Mouse (Mus musculus): ENCODE data around the gene Stum. TPM values are rescaled to one million over a fixed set of nuclear protein-coding genes. Genes with fewer than 3 reads are reported as not detected.

Stum gene
- total and polyA plus RNA-seq, 2 experiments from 2014 or later, result 16.7 to 80.7 TPM

GRCm38 (mm10) chr1:180397734-180398133 lies 85.6 kb downstream of the Stum start:
- DNase-seq, result no peak
- Histone ChIP-seq H3K36me3 (ENCODE audit: insufficient read depth) (no peaks in the 10 kb centered on the region), H3K9ac (no peak overlapping the region), H3K27ac (ENCODE audit: low read depth, low read length) (no peak overlapping the region), H3K27me3 (ENCODE audit: insufficient read depth, low read length) (no peaks in the 10 kb centered on the region), H3K4me3 (ENCODE audit: low read depth, low read length) (no peak overlapping the region), H3K4me2 (ENCODE audit: low read depth) (no peak overlapping the region), H3K4me1 (ENCODE audit: insufficient read depth) (no peaks in the 10 kb centered on the region), H3K9me3 (ENCODE audit: low read length) (no peaks in the 10 kb centered on the region)
- ATAC-seq, result no peak
- 65% methylated on average over 5 of the region's 5 CpGs for WGBS
- TF ChIP-seq CTCF (IDR thresholded peaks at IDR 0.05; ENCODE audit: low read depth), result no peak

GRCm38 (mm10) chr1:180393873-180394272 lies 89.4 kb downstream of the Stum start:
- no peak for TF ChIP-seq CTCF (IDR thresholded peaks at IDR 0.05; ENCODE audit: low read depth)
- Histone ChIP-seq H3K9ac (no peak overlapping the region), H3K27ac (ENCODE audit: low read depth, low read length) (no peak overlapping the region), H3K4me1 (ENCODE audit: insufficient read depth) (no peaks in the 10 kb centered on the region), H3K36me3 (ENCODE audit: insufficient read depth) (no peaks in the 10 kb centered on the region), H3K4me2 (ENCODE audit: low read depth) (no peak overlapping the region), H3K4me3 (ENCODE audit: low read depth, low read length) (no peak overlapping the region), H3K9me3 (ENCODE audit: low read length) (no peaks in the 10 kb centered on the region), H3K27me3 (ENCODE audit: insufficient read depth, low read length) (no peaks in the 10 kb centered on the region)
- DNase-seq (no peak), ATAC-seq (no peak)
- WGBS, result 93% methylated on average over 12 of the region's 12 CpGs

DNA sequence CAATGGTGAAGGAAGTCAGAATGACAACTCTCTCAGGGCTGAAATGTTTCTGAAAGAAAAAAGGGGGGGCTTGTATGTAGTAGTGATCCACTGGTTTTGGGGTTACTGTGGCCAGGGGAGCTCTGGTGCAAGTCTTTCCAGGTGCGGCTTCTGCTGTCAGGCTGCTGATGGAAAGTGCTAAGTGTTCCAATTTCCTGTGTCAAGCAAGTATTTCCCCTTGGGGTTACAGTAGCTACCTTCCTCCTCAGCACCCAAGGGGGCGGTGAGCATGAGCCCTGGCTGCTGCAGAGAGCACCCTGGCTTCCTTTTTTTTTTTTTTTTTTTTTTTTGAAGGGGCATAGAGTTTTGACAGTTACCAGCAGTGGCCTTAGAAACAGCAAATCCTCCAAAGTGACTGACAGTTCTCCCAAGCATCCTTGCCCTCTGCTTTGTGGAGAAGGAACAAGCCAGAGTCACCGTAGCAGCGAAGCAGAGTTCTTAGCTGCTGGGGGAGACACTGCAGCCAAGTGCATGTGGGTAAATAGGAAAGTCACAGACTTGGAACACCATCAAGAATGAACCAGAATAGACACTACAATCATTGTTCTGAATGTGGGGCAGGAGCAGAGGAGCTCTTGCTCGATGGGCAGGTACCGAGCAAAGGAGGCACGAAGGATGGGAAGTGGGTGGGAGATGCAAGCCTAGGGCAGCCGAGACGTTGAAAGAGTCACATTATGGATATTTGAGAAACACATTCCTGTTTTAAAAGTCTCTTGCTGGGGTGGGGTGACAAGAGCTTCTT lies 90.1 kb downstream of the Stum start:
- Histone ChIP-seq H3K9ac (no peak overlapping the region), H3K4me1 (ENCODE audit: insufficient read depth) (peaks cover 4% of the 10 kb centered on the region), H3K36me3 (ENCODE audit: insufficient read depth) (no peaks in the 10 kb centered on the region), H3K9me3 (ENCODE audit: low read length) (no peaks in the 10 kb centered on the region), H3K4me3 (ENCODE audit: low read depth, low read length) (no peak overlapping the region), H3K27ac (ENCODE audit: low read depth, low read length) (no peak overlapping the region), H3K27me3 (ENCODE audit: insufficient read depth, low read length) (no peaks in the 10 kb centered on the region), H3K4me2 (ENCODE audit: low read depth) (no peak overlapping the region)
- WGBS, result 75% methylated on average over 9 of the region's 9 CpGs
- DNase-seq, result no peak
- TF ChIP-seq CTCF (IDR thresholded peaks at IDR 0.05; ENCODE audit: low read depth), result no peak
- ATAC-seq, result no peak

DNA sequence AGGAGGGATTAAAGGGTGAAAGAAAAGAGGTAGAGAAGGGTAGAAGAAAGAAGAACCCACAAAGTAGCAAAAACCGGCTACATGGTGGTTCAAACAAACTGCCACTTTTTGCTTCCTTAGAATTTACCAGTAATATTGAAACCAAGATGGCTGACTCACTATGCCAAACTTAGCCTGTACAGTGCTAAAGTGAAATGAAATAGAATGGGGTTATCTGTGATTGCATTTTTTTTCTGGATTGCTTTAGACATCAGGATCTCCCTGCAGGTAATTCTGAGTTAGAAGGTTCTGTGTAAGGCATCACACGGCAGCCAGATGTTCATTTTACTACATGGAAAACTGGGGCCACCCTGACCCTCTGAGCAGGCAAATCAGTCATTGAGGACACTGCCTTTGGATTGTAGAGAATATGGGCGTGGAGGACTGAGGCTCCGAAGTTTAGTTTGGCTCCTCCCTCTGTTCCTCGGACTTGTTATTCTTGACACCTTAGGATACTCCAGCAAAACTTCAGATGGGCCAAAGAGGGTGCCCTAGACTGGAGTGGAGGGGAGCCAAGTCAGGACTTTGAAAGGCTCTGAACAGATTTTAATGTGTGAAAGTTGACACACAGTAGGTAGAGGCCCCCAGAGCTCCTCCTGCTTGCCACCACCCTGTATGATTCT lies 91.0 kb downstream of the Stum start:
- Histone ChIP-seq H3K9ac (no peak overlapping the region), H3K4me2 (ENCODE audit: low read depth) (no peak overlapping the region), H3K4me1 (ENCODE audit: insufficient read depth) (peaks cover 7% of the 10 kb centered on the region), H3K27me3 (ENCODE audit: insufficient read depth, low read length) (no peaks in the 10 kb centered on the region), H3K9me3 (ENCODE audit: low read length) (no peaks in the 10 kb centered on the region), H3K27ac (ENCODE audit: low read depth, low read length) (no peak overlapping the region), H3K4me3 (ENCODE audit: low read depth, low read length) (no peak overlapping the region), H3K36me3 (ENCODE audit: insufficient read depth) (no peaks in the 10 kb centered on the region)
- ATAC-seq (no peak), DNase-seq (no peak)
- no peak for TF ChIP-seq CTCF (IDR thresholded peaks at IDR 0.05; ENCODE audit: low read depth)
- 89% methylated on average over 5 of the region's 5 CpGs for WGBS

DNA sequence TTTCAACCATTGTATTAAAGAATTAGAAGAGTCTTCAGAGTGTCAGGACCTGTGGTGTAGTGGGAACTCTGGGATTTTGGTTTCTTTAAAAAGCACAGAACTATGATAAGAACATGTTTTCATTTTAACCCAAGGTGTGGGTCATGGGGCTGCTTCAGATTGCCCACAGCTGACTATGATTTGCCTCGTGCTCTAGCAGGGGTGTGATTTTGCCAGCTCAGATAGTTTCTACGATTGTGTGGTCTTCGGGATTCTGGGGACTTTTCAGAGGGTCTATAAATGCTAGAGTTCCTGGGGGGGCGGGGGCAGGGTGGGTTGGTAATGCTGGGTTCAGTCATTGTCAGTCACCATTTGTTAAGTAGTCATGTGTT lies 91.7 kb downstream of the Stum start:
- Histone ChIP-seq H3K4me1 (ENCODE audit: insufficient read depth) (peaks cover 7% of the 10 kb centered on the region), H3K4me2 (ENCODE audit: low read depth) (no peak overlapping the region), H3K9me3 (ENCODE audit: low read length) (no peaks in the 10 kb centered on the region), H3K27me3 (ENCODE audit: insufficient read depth, low read length) (no peaks in the 10 kb centered on the region), H3K36me3 (ENCODE audit: insufficient read depth) (no peaks in the 10 kb centered on the region), H3K4me3 (ENCODE audit: low read depth, low read length) (no peak overlapping the region), H3K9ac (no peak overlapping the region), H3K27ac (ENCODE audit: low read depth, low read length) (no peak overlapping the region)
- ATAC-seq, result no peak
- TF ChIP-seq CTCF (IDR thresholded peaks at IDR 0.05; ENCODE audit: low read depth), result no peak
- no peak for DNase-seq
- WGBS, result 94% methylated on average over 4 of the region's 4 CpGs

GRCm38 (mm10) chr1:180390746-180391574 lies 92.3 kb downstream of the Stum start:
- ATAC-seq (no peak), DNase-seq (no peak)

More at GRCm38 (mm10) chr1:180390746-180391574, 92.3 kb downstream of the Stum start:
- no peak for TF ChIP-seq CTCF (IDR thresholded peaks at IDR 0.05; ENCODE audit: low read depth)
- Histone ChIP-seq H3K4me2 (ENCODE audit: low read depth) (no peak overlapping the region), H3K36me3 (ENCODE audit: insufficient read depth) (no peaks in the 10 kb centered on the region), H3K4me1 (ENCODE audit: insufficient read depth) (peaks cover 7% of the 10 kb centered on the region), H3K9ac (no peak overlapping the region), H3K27ac (ENCODE audit: low read depth, low read length) (no peak overlapping the region), H3K4me3 (ENCODE audit: low read depth, low read length) (no peak overlapping the region), H3K27me3 (ENCODE audit: insufficient read depth, low read length) (no peaks in the 10 kb centered on the region), H3K9me3 (ENCODE audit: low read length) (no peaks in the 10 kb centered on the region)
- WGBS, result 77% methylated on average over 10 of the region's 10 CpGs

Data from forebrain, postnatal 0 days (tissue).